Mouse (Mus musculus): Measurements from ENCODE around the gene Lce1l.

DNA sequence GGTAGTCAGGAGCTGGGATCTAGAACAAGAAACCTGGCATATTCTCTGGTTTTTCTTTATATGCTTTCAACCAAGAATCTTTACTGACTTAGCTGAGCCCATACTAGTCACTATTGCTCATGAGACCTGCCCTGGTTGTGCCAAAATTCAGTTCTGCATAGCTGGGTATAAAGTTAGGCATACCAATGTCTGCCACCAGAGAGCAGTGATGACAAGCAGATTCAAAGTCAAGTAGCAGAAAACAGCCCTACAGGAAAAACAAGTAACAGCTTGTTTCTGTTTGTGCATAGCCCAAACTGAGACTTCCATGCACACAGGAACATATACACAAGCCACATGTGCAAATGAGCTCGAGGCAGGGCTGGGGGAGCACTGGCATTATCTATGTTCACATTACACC is 25.3 kb downstream of the Lce1l start:
- TF ChIP-seq POLR2A (IDR thresholded peaks at IDR 0.05; ENCODE audit: low read depth, low read length) (no peak), CTCF (conservative IDR thresholded peaks at IDR 0.05; ENCODE audit: insufficient read depth, insufficient read length, low read depth, low read length) (no peak)

Data from kidney, adult 2 months (tissue).